Mouse (Mus musculus) cerebellum, postnatal 36 days (tissue): ENCODE measurements around the gene Mybpc3.

Source experiments
- DNase-seq, 2 experiments: peaks; one replicate each; pipeline ENCODE4 v3.0.0; 2021 to 2022; ENCODE audit warnings: mixed read lengths in 2 of 2

Gene Mybpc3

DNA sequence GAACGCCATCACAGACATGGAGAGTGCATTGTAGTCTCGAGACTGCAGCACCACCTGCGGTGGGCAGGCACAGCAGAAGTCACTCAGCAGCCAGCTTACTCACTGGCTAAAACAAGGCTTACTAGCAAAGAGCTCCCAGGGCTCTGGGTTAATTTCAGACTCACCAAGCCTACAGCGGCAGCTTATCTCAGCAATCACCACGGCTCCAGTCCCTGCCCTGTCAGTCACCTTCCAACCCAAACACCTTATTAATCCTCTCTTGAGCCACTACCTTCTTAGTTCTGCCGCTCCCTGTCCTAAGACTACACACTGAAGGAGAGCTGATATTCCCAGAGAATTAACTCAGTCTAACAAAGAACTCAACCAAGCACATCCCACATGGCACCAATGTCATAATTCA is 58.3 kb downstream of the Mybpc3 start:
- DNase-seq = no peak

DNA sequence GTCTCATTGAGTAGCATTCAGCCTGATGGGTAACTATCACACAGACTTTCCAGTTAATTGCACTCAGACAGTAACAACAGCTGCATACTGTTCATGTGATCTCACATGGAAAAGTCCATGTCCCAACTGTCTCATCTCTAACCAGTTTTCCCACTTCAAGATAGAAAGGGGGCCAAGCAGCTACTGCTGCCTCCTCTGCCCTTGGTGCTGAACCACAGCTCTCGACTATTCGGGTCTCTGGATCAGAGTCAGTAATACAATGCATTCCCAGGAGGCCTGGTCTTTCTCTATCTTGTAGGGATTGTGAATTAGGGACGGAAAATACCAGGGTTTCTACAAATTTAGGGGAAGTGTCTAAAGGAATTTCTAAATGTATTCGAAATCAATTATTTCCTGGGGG is 61.9 kb downstream of the Mybpc3 start:
- DNase-seq = no peak

DNA sequence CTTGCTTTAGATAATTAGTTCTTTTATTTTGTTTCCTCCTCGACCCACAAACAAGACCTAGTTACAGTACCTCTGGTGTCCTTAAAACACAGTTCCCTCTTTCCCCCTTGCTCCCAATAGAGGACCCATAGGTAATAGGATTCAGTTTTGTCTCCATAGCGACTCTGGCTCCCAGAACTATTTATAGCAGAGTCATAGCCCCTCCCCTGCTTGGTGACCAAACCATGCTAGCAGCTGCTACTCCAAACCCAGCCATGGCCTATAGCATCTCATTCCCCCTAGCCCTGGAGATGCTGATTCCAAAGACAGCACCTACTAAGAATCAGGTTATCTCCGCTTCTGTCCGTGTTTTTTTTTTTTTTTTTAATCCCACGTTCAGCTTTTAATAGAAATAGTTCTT is 62.8 kb downstream of the Mybpc3 start:
- peak; percentile 51 to 53 for DNase-seq

DNA sequence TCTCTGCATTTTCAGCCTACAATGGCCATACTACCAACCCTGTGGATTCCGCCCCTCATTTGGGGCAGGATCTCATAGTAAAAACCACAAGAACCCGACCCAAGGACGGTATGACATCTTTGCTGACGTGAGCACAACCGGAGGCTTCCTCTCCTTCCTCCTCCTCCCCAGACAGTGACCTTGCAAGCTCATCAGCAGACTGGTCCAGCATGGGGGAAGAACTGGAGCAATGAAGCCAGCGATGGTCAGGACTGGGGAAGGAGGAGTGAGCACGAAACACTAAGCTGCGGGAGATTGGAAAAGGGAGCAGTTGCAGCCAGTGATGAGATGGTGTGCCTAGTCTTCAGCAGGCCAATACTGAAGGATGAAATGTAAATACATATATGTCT is 64.1 kb downstream of the Mybpc3 start:
- DNase-seq = peak; percentile 56 to 64

DNA sequence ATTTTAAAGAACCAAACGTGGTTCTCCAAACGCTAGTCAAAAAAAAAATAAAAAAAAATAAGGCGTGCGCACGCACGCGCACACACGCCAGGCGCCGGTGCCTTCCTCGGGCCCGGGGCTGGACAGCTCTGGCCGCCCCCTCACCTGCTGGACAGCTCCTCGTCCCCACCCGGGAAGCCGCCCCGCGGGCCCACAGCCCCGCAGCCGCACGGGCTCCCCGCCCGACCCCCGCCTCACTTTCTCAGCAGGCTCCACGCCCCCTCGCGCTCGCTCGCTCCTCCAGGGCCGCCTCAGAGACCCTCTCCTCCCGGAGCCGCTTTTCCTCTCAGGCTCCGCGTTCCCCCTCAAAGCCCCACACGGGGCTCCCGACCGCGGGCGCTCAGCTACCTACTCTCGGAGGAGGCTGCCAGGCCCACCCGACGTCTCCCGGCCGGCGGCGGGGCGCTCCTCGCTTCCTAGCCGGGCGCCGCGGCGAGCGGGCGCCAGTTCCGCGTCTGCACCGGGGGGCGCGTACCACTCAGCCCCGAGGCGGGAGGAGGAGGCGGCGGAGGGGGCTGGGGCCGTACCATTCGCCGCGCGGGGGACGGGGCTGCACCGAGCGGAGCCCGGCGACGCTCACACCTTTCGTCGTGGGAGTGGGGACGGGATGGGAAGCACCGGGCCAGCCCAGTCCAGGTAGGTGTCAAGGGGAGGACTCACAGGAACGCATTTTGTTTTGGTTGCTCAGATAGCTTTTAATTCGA is 64.6 kb downstream of the Mybpc3 start:
- peak; percentile 88 to 95 for DNase-seq

DNA sequence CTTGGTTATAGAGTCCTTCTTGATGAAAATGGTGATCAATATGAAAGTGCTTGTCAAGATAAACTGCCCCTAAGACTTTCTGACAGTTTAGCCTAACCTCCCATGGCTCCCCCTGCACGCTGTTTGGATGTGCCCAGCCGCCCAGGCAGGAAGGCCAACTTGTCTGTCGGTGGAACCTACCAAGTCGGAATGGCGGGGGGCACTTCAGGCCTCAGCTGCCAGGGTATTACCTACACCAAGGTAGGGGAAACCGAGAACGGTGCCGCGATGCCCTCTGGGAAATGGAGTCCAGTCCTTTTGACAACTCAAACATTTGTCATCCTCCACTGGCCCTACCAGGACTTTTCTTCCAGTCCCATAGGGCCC is 65.2 kb downstream of the Mybpc3 start:
- DNase-seq = peak; percentile 99

DNA sequence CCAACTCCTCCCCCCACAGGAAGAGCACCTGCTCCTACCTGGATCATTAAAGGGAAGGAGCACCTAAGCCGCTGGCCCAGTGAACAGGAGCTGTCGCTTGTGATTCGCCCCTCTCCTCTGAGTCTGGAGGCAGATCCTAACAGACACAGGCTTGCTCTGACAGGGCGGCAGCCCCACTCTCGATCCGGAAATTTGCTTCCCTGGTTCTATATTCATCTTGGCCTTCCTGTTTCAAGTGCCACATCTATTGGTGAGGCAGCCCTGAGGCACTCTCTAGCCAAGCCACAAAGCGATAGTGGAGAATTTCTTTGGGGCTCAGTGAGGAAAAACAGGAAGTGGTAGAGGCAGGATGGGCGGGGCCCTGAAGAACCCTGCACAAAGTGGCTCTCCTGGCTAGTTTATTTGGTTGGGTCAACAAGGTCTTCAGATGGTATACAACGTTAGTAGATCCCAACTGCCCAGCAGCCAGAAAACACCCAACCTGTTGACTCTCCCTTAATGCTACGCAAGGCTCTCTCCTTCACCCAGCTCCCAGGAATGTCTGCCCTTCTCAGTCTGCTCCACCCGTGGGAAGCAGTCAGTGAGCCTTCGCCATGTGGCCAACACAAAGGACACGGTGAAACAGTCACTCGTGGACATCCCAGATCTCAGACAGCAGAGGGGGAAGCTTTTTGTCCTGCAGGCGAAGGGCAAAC is 65.9 kb downstream of the Mybpc3 start, which contains the start of gene Madd:
TSS of gene Madd (minus strand) at position 127 of the 695 bp plus-strand sequence.
- DNase-seq = no peak
